Mouse (Mus musculus): ENCODE data around the gene Zfp524.

- no peak for TF ChIP-seq EP300 (IDR thresholded peaks at IDR 0.05; ENCODE audit: low read depth)
- TF ChIP-seq CTCF (IDR thresholded peaks at IDR 0.05; ENCODE audit: low read depth) = no peak
These were observed 41.7 kb upstream of the Zfp524 start for GRCm38 (mm10) chr7:4972321-4973047.
